Mouse (Mus musculus): Measurements from ENCODE around the gene Fam19a2.

- TF ChIP-seq CEBPB (IDR thresholded peaks at IDR 0.05; ENCODE audit: low read depth) = no peak
- TF ChIP-seq CTCF (IDR thresholded peaks at IDR 0.05; ENCODE audit: control insufficient read depth, insufficient read depth, insufficient read length) = no peak
Observed at GRCm38 (mm10) chr10:123222785-123223184, 41.0 kb upstream of the Fam19a2 start.
